Mouse (Mus musculus): ENCODE results near the gene Noto.

DNA sequence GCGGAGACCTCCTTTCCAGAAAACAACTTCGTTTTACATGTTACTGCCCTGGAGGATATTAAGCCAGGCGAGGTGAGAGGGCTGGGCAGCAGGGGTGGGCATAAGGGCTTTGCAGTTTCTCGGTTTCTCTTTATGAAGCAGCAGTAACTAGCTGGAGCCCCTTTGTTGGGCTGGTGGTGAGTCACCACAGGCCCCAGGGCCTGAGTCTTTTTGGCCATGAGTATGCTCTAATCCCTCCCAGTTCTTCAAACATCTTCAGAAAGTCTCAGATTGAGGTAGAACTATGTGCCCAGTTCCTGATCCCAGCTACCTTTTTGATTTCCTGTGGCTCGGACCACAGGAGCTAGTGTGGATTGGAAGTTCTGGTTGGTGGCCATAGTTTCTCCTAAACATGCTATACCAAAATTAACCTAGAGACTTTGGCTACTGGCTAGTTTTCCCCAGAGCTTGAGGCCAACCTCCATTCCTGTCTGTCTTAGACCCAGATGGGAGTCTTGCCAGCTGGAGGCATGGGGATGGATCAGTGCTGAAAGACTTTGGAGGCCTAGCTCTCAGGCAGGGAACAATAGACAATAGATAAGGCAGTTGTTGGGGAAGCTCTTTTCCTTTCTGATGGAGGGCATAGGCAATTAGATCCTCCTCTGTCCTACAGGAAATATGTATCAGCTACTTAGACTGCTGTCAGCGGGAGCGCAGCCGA is 20.7 kb downstream of the Noto start:
- no peak for TF ChIP-seq POLR2A (IDR thresholded peaks at IDR 0.05; ENCODE audit: control insufficient read depth, extremely low read depth, insufficient read depth, low read length, poor library complexity)
- TF ChIP-seq CTCF (IDR thresholded peaks at IDR 0.05; ENCODE audit: borderline replicate concordance, control insufficient read depth, extremely low read depth, insufficient read depth, low read length, poor library complexity), result no peak

Data from thymus, adult 2 months (tissue).